Mouse (Mus musculus): ENCODE measurements around the gene Olfr1537.

Gene Olfr1537

GRCm38 (mm10) chr9:39249894-39250293, at the start of gene Olfr1537:
Gene Olfr1537, minus strand, starts transcription at chr9:39249994.
- DNase-seq (ENCODE audit: low spot score in 2 of 2): no peak

- DNase-seq (ENCODE audit: low spot score in 2 of 2): no peak
Measured at GRCm38 (mm10) chr9:39287136-39287535, 37.3 kb upstream of the Olfr1537 start.

- no peak for DNase-seq (ENCODE audit: low spot score in 2 of 2)
Measured at GRCm38 (mm10) chr9:39276718-39277117, 26.9 kb upstream of the Olfr1537 start, which contains the start of gene Olfr945. Gene Olfr945, minus strand, starts transcription at chr9:39276818.

GRCm38 (mm10) chr9:39201620-39202019, 48.2 kb downstream of the Olfr1537 start, which contains the start of gene Olfr944:
Gene Olfr944, plus strand, starts transcription at chr9:39201920.
- DNase-seq (ENCODE audit: low spot score in 2 of 2): no peak

Measured in frontal cortex, postnatal 36 days (tissue).